Mouse (Mus musculus): ENCODE measurements at regions not wholly inside any gene's neighbourhood (a gene's known extent, or its start where the extent isn't known, plus 50 kb on each side); places are given as distances from the start of the nearest gene placed in this dataset.
A peak's percentile ranks its signal among the peaks of the same experiment; 100 is the strongest.

- peak; percentile 34 for DNase-seq (ENCODE audit: low read depth, low spot score)
Measured at GRCm38 (mm10) chr6:143751076-143752070, 584.4 kb downstream of the Etnk1 start.

GRCm38 (mm10) chr6:143757462-143757861, 590.4 kb downstream of the Etnk1 start:
- DNase-seq (ENCODE audit: low read depth, low spot score), result no peak

- no peak for DNase-seq (ENCODE audit: low read depth, low spot score)
Measured at GRCm38 (mm10) chr6:143768115-143768514, 601.1 kb downstream of the Etnk1 start.
